Mouse (Mus musculus): ENCODE data around the gene Plch1. TPM values are rescaled to one million over a fixed set of nuclear protein-coding genes. Genes with fewer than 3 reads are reported as not detected.

Gene Plch1
- polyA plus RNA-seq, 1 experiment from 2014 or later = 0.33 TPM

DNA sequence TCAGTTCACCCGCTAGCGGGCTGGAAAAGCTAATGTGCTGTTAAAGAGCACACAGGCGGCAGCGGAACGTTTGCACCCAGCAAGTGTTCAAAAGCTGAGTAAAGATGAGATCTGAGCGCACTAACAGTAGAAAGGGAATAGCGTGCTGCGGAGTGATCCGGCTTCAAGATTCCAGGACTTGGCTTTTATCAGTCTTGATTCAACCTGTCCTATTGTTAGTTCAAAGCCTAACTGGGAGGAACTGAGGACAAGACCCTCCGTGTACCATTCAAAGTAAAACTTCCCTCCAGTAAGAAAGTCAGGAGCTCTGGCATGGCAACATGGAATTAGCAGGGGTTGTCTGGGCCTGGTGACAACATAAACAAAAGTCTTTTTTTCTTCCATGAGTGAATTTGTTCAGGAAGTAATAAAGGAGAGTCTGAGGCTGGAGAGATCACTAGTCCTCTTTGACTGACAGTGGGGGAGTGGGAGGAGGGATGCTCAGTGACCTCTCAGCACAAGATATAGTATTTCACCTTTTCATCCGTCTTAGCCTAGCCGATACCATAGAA lies 824 bp upstream of the Plch1 start:
- Histone ChIP-seq H3K36me3 (ENCODE audit: control insufficient read depth, insufficient read depth) (no peaks in the 10 kb centered on the region), H3K4me1 (ENCODE audit: control insufficient read depth, insufficient read depth, low read length) (peaks cover 6% of the 10 kb centered on the region; the same call in 1 of the 2 replicates), H3K9ac (ENCODE audit: low read length) (no peak overlapping the region), H3K4me2 (ENCODE audit: low read depth, low read length) (peak overlapping the region; percentile 100), H3K9me3 (replicated peaks; ENCODE audit: control insufficient read depth, low read length) (no peaks in the 10 kb centered on the region), H3K27ac (ENCODE audit: low read length) (no peak overlapping the region), H3K27me3 (ENCODE audit: control insufficient read depth, insufficient read depth, low read length) (peaks cover 5% of the 10 kb centered on the region; the same call in 1 of the 2 replicates), H3K4me3 (ENCODE audit: low read length) (peak overlapping the region; percentile 74)
- WGBS = 7% methylated on average over 12 of the region's 12 CpGs
- ATAC-seq (replicated peaks; ENCODE audit: extremely low read depth, insufficient read depth, low FRiP score) = no peak

DNA sequence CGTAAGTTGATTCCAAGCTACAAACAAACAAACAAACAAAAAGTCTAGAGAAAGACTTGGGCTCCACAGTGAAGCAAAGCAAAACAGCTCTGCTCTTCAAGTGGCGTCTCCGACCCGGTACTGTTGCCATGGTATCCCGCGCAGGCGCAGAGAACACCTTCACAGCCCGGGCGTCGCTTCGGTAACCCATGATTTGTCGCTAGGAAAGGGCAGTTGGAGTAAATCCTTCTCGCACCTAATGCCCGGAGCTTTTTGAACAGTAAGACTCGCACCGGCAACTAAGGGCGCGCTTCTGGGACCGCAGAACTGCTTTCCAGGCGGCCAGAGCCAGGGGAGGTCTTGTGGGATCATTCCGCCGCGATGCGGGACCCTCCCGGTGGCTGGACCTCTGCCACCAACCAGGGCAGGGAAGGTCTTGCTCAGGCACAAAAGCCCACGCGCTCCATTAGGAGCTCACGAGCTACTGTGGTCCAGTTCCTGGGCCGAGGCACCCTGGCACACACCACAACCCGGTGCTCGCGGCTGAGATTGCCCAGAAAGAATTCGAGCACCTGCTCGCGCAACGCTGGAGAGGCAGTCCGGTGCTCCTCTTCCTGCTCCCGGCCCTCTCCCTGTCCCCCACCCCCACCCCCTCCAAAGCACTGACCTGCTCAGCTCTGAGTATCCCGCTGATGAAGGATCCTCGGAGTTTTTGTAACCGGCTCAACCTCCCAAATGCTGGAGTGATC lies 527 bp downstream of the Plch1 start:
- peak; percentile 82 for ATAC-seq (replicated peaks; ENCODE audit: extremely low read depth, insufficient read depth, low FRiP score)
- H3K9ac ChIP-seq (ENCODE audit: low read length) = peak overlapping the region; percentile 71
- no peaks in the 10 kb centered on the region for H3K9me3 ChIP-seq (replicated peaks; ENCODE audit: control insufficient read depth, low read length)
- under 1% methylated on average over 41 of the region's 41 CpGs for WGBS
- peaks cover 5% of the 10 kb centered on the region; the same call in 1 of the 2 replicates for H3K4me1 ChIP-seq (ENCODE audit: control insufficient read depth, insufficient read depth, low read length)
- peak overlapping the region; percentile 74 for H3K4me3 ChIP-seq (ENCODE audit: low read length)
- H3K36me3 ChIP-seq (ENCODE audit: control insufficient read depth, insufficient read depth) = no peaks in the 10 kb centered on the region
- 0 out of 2 replicates have a peak, but pooled peaks cover 3% of the 10 kb centered on the region for H3K27me3 ChIP-seq (ENCODE audit: control insufficient read depth, insufficient read depth, low read length)
- H3K27ac ChIP-seq (ENCODE audit: low read length) = no peak overlapping the region
- H3K4me2 ChIP-seq (ENCODE audit: low read depth, low read length) = peak overlapping the region; percentile 100

DNA sequence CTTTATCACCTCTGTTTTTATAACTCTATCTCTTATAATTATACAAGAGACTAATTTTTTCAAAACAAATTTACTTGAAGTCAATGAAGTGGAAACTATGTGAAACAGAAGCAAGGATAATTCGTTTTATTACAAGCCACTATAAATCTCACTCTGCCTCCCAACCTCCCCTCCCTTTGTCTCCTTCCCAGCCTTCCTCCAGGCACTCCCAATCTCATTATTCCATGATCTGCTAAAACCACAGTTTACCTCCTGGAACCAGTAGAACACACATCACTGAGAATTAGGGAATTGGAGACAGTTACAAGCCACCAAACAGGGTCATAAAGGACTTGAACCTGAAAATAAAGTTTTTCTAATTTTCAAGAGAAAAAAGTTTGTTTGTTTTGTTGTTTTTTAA lies 2.1 kb downstream of the Plch1 start:
- no peak overlapping the region for H3K27ac ChIP-seq (ENCODE audit: low read length)
- no peak overlapping the region for H3K4me2 ChIP-seq (ENCODE audit: low read depth, low read length)
- no peaks in the 10 kb centered on the region for H3K36me3 ChIP-seq (ENCODE audit: control insufficient read depth, insufficient read depth)
- WGBS = 68% methylated on average over 1 of the region's 1 CpGs
- no peak overlapping the region for H3K4me3 ChIP-seq (ENCODE audit: low read length)
- no peak for ATAC-seq (replicated peaks; ENCODE audit: extremely low read depth, insufficient read depth, low FRiP score)
- 0 out of 2 replicates have a peak, but pooled peaks cover 3% of the 10 kb centered on the region for H3K27me3 ChIP-seq (ENCODE audit: control insufficient read depth, insufficient read depth, low read length)
- H3K9ac ChIP-seq (ENCODE audit: low read length) = no peak overlapping the region
- H3K4me1 ChIP-seq (ENCODE audit: control insufficient read depth, insufficient read depth, low read length) = peaks cover 5% of the 10 kb centered on the region; the same call in 1 of the 2 replicates
- H3K9me3 ChIP-seq (replicated peaks; ENCODE audit: control insufficient read depth, low read length) = no peaks in the 10 kb centered on the region

DNA sequence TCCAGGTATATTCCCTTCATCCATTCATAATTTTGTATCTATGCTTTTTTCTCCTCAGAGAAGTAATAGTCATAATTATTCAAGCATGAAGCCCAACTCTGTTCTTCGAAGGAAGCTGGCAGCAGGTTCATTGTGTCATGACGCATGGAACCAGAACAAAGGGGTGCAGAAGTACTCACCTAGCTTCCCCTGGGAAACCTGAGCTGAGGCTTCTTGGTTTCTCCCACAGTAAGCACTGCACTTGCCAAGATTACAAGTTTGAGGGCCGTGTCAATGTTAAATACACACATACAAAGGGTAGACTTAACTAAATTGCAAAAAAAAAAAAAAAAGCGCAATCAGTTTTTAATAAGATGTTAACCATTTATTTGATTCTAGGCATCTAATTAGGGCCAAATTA lies 3.0 kb downstream of the Plch1 start:
- WGBS = 86% methylated on average over 4 of the region's 4 CpGs
- H3K9ac ChIP-seq (ENCODE audit: low read length) = no peak overlapping the region
- H3K4me1 ChIP-seq (ENCODE audit: control insufficient read depth, insufficient read depth, low read length) = peaks cover 5% of the 10 kb centered on the region; the same call in 1 of the 2 replicates
- H3K4me3 ChIP-seq (ENCODE audit: low read length) = no peak overlapping the region
- H3K36me3 ChIP-seq (ENCODE audit: control insufficient read depth, insufficient read depth) = no peaks in the 10 kb centered on the region
- H3K27me3 ChIP-seq (ENCODE audit: control insufficient read depth, insufficient read depth, low read length) = 0 out of 2 replicates have a peak, but pooled peaks cover 3% of the 10 kb centered on the region
- no peak for ATAC-seq (replicated peaks; ENCODE audit: extremely low read depth, insufficient read depth, low FRiP score)
- H3K4me2 ChIP-seq (ENCODE audit: low read depth, low read length) = no peak overlapping the region
- no peak overlapping the region for H3K27ac ChIP-seq (ENCODE audit: low read length)
- H3K9me3 ChIP-seq (replicated peaks; ENCODE audit: control insufficient read depth, low read length) = no peaks in the 10 kb centered on the region

DNA sequence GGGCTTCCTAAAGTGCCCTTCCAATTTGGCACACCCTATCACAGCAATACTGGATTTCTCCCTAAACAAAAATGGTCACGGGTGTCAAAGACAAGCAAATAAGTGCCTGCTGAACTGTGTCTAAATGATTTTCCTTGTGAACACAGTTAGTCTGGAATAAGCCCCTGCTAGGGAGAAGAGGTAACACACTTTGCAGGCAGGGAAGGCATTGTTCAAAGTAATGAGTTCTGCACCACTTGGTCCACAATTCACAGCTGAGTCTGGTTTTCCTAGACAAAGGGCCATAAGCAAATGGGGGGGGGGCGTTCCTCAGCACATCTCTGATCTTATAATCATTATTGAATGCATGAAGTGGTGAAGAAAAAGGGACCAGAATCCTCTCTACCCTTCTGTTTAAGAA lies 3.5 kb downstream of the Plch1 start:
- Histone ChIP-seq H3K9me3 (replicated peaks; ENCODE audit: control insufficient read depth, low read length) (no peaks in the 10 kb centered on the region), H3K4me3 (ENCODE audit: low read length) (no peak overlapping the region), H3K4me1 (ENCODE audit: control insufficient read depth, insufficient read depth, low read length) (peaks cover 5% of the 10 kb centered on the region; the same call in 1 of the 2 replicates), H3K4me2 (ENCODE audit: low read depth, low read length) (no peak overlapping the region), H3K27me3 (ENCODE audit: control insufficient read depth, insufficient read depth, low read length) (0 out of 2 replicates have a peak, but pooled peaks cover 3% of the 10 kb centered on the region), H3K9ac (ENCODE audit: low read length) (no peak overlapping the region), H3K27ac (ENCODE audit: low read length) (no peak overlapping the region), H3K36me3 (ENCODE audit: control insufficient read depth, insufficient read depth) (no peaks in the 10 kb centered on the region)
- 60% methylated on average over 2 of the region's 2 CpGs for WGBS
- ATAC-seq (replicated peaks; ENCODE audit: extremely low read depth, insufficient read depth, low FRiP score) = no peak

DNA sequence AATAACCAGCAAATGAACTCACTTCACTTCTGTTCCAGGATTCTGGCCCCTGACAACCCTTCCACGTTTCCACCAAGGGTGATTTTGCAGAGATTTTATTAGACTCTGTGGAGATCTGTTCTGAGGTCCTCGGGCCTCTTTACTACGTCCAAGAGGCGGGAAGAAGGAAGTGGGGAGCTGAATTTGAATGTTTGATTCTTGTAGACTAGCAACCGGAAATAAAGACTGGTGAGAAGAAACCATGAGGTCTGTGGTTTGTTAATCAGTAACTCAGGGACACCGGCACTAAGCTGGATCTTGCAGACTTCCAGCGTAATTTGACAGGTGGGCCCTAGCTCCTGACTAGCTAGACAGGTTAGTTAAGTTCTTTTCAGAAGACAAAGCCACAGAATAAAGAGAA lies 5.6 kb downstream of the Plch1 start:
- 61% methylated on average over 7 of the region's 7 CpGs for WGBS
- Histone ChIP-seq H3K36me3 (ENCODE audit: control insufficient read depth, insufficient read depth) (no peaks in the 10 kb centered on the region), H3K4me3 (ENCODE audit: low read length) (no peak overlapping the region), H3K4me2 (ENCODE audit: low read depth, low read length) (no peak overlapping the region), H3K27me3 (ENCODE audit: control insufficient read depth, insufficient read depth, low read length) (no peaks in the 10 kb centered on the region), H3K9me3 (replicated peaks; ENCODE audit: control insufficient read depth, low read length) (no peaks in the 10 kb centered on the region), H3K27ac (ENCODE audit: low read length) (no peak overlapping the region), H3K4me1 (ENCODE audit: control insufficient read depth, insufficient read depth, low read length) (no peaks in the 10 kb centered on the region), H3K9ac (ENCODE audit: low read length) (no peak overlapping the region)
- no peak for ATAC-seq (replicated peaks; ENCODE audit: extremely low read depth, insufficient read depth, low FRiP score)

DNA sequence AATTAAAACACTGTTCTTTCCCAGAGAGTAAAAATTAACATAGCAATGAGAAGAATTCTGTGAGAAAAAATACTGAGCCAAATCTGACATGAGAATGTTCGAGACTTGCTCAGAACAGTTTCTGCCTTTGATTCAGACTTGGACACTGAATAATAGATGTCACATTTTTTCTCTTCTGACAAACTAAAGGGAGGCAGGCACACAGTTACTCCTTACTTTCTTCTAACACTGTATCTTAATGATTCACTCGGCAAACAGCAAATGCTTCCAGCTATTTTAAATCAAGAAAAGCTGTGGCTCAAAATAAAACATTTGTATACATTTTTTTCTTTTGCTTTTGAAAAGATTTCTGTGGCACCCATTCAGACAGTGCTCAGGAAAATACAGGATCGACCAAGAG lies 7.1 kb downstream of the Plch1 start:
- H3K9ac ChIP-seq (ENCODE audit: low read length) = no peak overlapping the region

DNA sequence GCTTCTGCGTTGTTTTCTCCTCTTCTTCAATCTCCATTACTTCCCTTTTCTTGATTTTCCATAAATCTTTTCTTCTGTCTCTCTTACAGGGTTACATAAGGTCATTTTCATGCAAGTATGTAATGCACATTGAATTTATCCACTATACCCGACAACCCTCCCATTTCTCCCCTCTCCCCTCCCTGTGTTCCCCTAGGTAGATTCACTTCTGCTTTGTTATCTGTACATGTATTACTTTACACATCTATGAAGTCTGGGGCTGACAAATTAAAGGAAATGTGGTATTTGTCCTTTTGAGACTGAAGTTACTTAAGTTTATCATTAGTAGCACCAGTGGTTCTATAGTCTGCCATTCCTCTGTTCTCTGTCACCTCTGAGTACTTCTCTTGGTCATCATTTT lies 18.2 kb downstream of the Plch1 start:
- 81% methylated on average over 2 of the region's 2 CpGs for WGBS

More for the DNA sequence above, 7.1 kb downstream of the Plch1 start:
- no peak for ATAC-seq (replicated peaks; ENCODE audit: extremely low read depth, insufficient read depth, low FRiP score)
- H3K4me3 ChIP-seq (ENCODE audit: low read length) = no peak overlapping the region
- WGBS = 41% methylated on average over 3 of the region's 3 CpGs
- no peak overlapping the region for H3K4me2 ChIP-seq (ENCODE audit: low read depth, low read length)
- no peaks in the 10 kb centered on the region for H3K36me3 ChIP-seq (ENCODE audit: control insufficient read depth, insufficient read depth)
- H3K4me1 ChIP-seq (ENCODE audit: control insufficient read depth, insufficient read depth, low read length) = no peaks in the 10 kb centered on the region
- H3K27ac ChIP-seq (ENCODE audit: low read length) = no peak overlapping the region
- no peaks in the 10 kb centered on the region for H3K9me3 ChIP-seq (replicated peaks; ENCODE audit: control insufficient read depth, low read length)
- H3K27me3 ChIP-seq (ENCODE audit: control insufficient read depth, insufficient read depth, low read length) = no peaks in the 10 kb centered on the region

DNA sequence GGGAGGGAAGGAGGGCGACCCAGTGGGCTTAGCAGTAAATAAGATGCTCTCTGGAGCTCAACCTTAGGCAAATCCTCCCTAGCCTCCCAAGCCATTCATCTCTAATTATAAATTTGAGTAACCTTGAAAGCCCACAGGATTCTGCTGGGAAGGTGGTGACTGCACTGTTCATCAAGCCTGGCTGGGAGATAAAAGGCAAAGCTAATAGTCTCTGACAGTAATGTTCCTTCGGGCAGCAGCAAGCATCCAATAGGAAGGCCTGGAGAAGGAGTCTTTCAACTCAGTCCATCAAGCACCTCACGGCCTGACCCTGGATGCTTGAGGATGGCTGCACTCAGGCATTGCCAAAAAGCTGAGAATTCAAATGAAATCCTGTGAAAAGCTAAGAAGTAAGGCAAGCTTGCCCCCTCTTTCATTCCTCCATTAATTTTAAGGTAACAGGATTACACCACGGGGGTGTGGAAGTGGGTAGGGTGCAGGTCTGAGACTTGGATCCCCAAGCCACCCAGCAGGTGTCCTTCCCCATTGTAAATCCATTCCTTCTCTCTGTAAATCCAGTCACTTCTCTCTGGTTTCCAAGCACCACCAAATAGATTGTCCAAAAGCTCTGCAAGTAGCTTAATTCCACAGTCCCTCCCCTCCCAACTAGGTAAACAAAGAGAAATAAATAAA lies 20.1 kb downstream of the Plch1 start:
- Histone ChIP-seq H3K9me3 (replicated peaks; ENCODE audit: control insufficient read depth, low read length) (no peaks in the 10 kb centered on the region), H3K9ac (ENCODE audit: low read length) (no peak overlapping the region), H3K27me3 (ENCODE audit: control insufficient read depth, insufficient read depth, low read length) (no peaks in the 10 kb centered on the region), H3K4me1 (ENCODE audit: control insufficient read depth, insufficient read depth, low read length) (no peaks in the 10 kb centered on the region), H3K36me3 (ENCODE audit: control insufficient read depth, insufficient read depth) (no peaks in the 10 kb centered on the region), H3K4me2 (ENCODE audit: low read depth, low read length) (no peak overlapping the region), H3K27ac (ENCODE audit: low read length) (no peak overlapping the region), H3K4me3 (ENCODE audit: low read length) (no peak overlapping the region)
- 48% methylated on average over 4 of the region's 4 CpGs for WGBS
- ATAC-seq (replicated peaks; ENCODE audit: extremely low read depth, insufficient read depth, low FRiP score) = no peak

More for the DNA sequence above, 18.2 kb downstream of the Plch1 start:
- Histone ChIP-seq H3K27me3 (ENCODE audit: control insufficient read depth, insufficient read depth, low read length) (no peaks in the 10 kb centered on the region), H3K9me3 (replicated peaks; ENCODE audit: control insufficient read depth, low read length) (no peaks in the 10 kb centered on the region), H3K4me2 (ENCODE audit: low read depth, low read length) (no peak overlapping the region), H3K36me3 (ENCODE audit: control insufficient read depth, insufficient read depth) (no peaks in the 10 kb centered on the region), H3K27ac (ENCODE audit: low read length) (no peak overlapping the region), H3K4me3 (ENCODE audit: low read length) (no peak overlapping the region), H3K9ac (ENCODE audit: low read length) (no peak overlapping the region), H3K4me1 (ENCODE audit: control insufficient read depth, insufficient read depth, low read length) (no peaks in the 10 kb centered on the region)
- no peak for ATAC-seq (replicated peaks; ENCODE audit: extremely low read depth, insufficient read depth, low FRiP score)

All from heart, embryonic 16.5 days (tissue).